Mouse (Mus musculus): Measurements from ENCODE around the gene Mrpl28. TPM values are rescaled to one million over a fixed set of nuclear protein-coding genes. Genes with fewer than 3 reads are reported as not detected.
A peak's percentile ranks its signal among the peaks of the same experiment; 100 is the strongest.

Gene Mrpl28
- polyA plus RNA-seq (2015; fragmentation: Nextera tagmentation; extraction: Ambion mirVana) = 221 and 232 TPM in 2 replicates

DNA sequence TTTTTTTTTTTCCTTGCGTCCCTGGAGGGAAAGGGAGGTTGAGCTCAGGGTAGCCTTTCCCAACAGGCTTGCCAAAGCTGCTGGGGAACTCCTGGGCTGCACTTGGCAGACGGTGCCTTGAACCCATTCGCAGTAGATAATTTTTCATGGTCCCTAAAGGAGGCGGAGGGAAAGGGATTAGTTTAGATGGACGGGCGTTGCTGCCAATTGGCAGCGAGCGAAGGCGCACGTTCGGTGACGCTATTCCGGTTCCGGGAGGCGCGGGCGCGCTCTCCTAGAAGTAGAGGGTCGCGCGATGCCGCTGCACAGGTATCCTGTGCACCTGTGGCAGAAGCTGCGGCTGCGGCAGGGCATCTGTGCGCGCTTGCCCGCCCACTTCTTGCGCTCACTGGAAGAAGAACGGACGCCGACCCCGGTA, at the start of gene Mrpl28:
Gene Mrpl28, plus strand, starts transcription at position 234 of the 418 bp plus-strand sequence.
- peak within 1 kb of the TSS; percentile 95 for H3K9ac ChIP-seq (ENCODE audit: low read length)
- peaks cover 4% of the 10 kb centered on the region for H3K27me3 ChIP-seq (ENCODE audit: control insufficient read depth, insufficient read depth, low read length)
- H3K4me3 ChIP-seq (ENCODE audit: low read length) = peak within 1 kb of the TSS; percentile 100
- peak within 1 kb of the TSS; percentile 42 for H3K27ac ChIP-seq (ENCODE audit: low read length)
- no peaks in the 10 kb centered on the region for H3K9me3 ChIP-seq (replicated peaks; ENCODE audit: control insufficient read depth, low read length)
- H3K36me3 ChIP-seq (ENCODE audit: control insufficient read depth, insufficient read depth) = peaks cover 16% of the 10 kb centered on the region
- peaks cover 14% of the 10 kb centered on the region for H3K4me1 ChIP-seq (ENCODE audit: control insufficient read depth, insufficient read depth, low read length)
- WGBS = under 1% methylated on average over 32 of the region's 32 CpGs
- H3K4me2 ChIP-seq (ENCODE audit: low read depth, low read length) = peak within 1 kb of the TSS; percentile 93
- ATAC-seq (replicated peaks; ENCODE audit: extremely low read depth, insufficient read depth, low FRiP score) = peak; percentile 87

DNA sequence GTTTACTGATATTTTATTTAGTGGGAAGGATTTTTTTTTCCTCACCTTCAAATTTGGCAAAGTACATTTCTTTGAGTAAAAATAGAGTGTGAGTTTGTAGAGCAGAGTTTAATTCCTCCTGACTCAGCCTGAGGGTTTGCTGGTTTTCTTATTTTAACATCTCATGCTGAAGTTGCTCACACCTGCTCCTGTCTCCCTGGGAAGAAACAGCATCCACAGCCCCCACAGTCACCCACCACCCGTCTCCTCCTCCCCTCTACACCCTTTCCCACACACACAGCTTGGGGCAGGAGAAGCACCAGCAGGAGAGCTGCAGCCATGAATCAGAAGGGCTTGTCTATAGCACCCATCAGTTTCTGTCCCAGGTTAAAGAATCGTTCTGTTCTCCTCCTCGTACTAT, 48.1 kb upstream of the Mrpl28 start:
- no peaks in the 10 kb centered on the region for H3K9me3 ChIP-seq (replicated peaks; ENCODE audit: control insufficient read depth, low read length)
- H3K27ac ChIP-seq (ENCODE audit: low read length) = no peak overlapping the region
- H3K4me2 ChIP-seq (ENCODE audit: low read depth, low read length) = no peak overlapping the region
- no peak overlapping the region for H3K4me3 ChIP-seq (ENCODE audit: low read length)
- no peak overlapping the region for H3K9ac ChIP-seq (ENCODE audit: low read length)
- peaks cover 5% of the 10 kb centered on the region; the same call in 1 of the 2 replicates for H3K27me3 ChIP-seq (ENCODE audit: control insufficient read depth, insufficient read depth, low read length)
- ATAC-seq (replicated peaks; ENCODE audit: extremely low read depth, insufficient read depth, low FRiP score) = no peak
- H3K4me1 ChIP-seq (ENCODE audit: control insufficient read depth, insufficient read depth, low read length) = peaks cover under 1% of the 10 kb centered on the region
- no peaks in the 10 kb centered on the region for H3K36me3 ChIP-seq (ENCODE audit: control insufficient read depth, insufficient read depth)
- 51% methylated on average over 3 of the region's 3 CpGs for WGBS

DNA sequence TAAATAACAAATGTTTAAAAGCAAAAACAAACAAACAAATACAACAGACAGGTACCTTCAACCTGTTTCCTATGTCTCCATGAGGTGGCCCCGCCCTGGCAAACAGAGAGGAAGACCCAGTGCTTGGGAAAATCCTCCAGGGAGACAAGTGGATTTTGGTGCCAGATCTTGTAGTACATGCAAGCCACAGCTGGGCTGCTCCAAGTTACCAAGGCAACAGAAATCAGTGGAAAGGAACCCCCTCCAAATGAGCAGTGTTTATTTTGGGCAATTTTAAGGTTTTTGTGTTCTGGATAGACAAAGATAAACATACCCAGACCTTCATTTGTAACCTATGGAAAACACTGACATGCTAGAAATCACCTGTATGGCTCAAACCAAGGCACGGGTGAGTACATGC, 44.4 kb upstream of the Mrpl28 start:
- Histone ChIP-seq H3K36me3 (ENCODE audit: control insufficient read depth, insufficient read depth) (0 out of 2 replicates have a peak, but pooled peaks cover 3% of the 10 kb centered on the region), H3K4me1 (ENCODE audit: control insufficient read depth, insufficient read depth, low read length) (no peaks in the 10 kb centered on the region), H3K27me3 (ENCODE audit: control insufficient read depth, insufficient read depth, low read length) (no peaks in the 10 kb centered on the region), H3K4me3 (ENCODE audit: low read length) (no peak overlapping the region), H3K9ac (ENCODE audit: low read length) (no peak overlapping the region), H3K4me2 (ENCODE audit: low read depth, low read length) (no peak overlapping the region), H3K9me3 (replicated peaks; ENCODE audit: control insufficient read depth, low read length) (no peaks in the 10 kb centered on the region), H3K27ac (ENCODE audit: low read length) (no peak overlapping the region)
- ATAC-seq (replicated peaks; ENCODE audit: extremely low read depth, insufficient read depth, low FRiP score) = no peak
- whole genome bisulfite sequencing = 75% methylated on average over 2 of the region's 2 CpGs

DNA sequence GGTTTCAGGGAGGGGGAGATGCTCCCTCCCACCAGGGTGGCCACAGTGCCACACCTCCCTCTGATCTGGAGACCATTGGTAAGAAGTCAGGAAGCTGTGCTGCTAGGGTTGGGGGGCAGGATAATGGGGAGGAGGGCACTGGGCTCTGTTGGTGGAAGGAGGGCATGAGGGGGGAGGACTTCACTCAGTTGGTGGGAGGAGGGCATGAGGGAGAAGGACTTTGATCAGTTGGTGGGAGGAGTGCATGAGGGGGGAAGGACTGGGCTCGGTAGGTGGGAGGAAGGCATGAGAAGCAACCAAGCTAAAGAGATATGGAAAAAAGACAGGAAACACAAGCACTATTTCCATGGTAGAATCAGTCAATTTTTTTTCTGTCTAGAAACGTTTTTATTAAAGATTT, 42.4 kb upstream of the Mrpl28 start:
- no peak overlapping the region for H3K27ac ChIP-seq (ENCODE audit: low read length)
- no peaks in the 10 kb centered on the region for H3K27me3 ChIP-seq (ENCODE audit: control insufficient read depth, insufficient read depth, low read length)
- WGBS = 26% methylated on average over 2 of the region's 2 CpGs
- no peak for ATAC-seq (replicated peaks; ENCODE audit: extremely low read depth, insufficient read depth, low FRiP score)
- H3K4me2 ChIP-seq (ENCODE audit: low read depth, low read length) = no peak overlapping the region
- no peaks in the 10 kb centered on the region for H3K4me1 ChIP-seq (ENCODE audit: control insufficient read depth, insufficient read depth, low read length)
- no peak overlapping the region for H3K9ac ChIP-seq (ENCODE audit: low read length)
- H3K4me3 ChIP-seq (ENCODE audit: low read length) = no peak overlapping the region
- H3K36me3 ChIP-seq (ENCODE audit: control insufficient read depth, insufficient read depth) = peaks cover 4% of the 10 kb centered on the region; the same call in 1 of the 2 replicates
- H3K9me3 ChIP-seq (replicated peaks; ENCODE audit: control insufficient read depth, low read length) = no peaks in the 10 kb centered on the region

DNA sequence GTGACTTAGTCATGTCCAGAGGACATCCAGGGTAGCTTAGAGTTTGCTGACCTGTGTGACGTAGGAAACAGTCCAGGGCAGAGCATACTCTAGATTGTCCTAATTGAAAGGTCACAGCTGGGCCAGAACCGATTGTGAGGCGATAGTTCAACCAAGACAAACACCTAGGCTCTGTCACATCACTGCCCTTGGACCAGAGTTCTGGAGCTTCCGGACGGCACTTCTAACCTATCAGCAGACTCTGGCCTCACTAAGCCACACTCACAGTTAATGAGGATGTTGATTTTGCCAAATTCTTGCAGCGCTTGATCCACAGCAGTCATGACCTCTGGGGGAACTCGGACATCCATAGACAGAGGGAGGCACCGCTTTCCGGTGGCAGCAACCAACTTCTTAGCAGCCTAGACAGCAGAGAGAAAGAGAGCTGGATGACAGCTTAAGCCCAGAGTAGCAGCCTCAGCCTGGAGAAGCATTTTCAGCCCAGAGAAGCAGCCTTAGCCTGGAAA, 36.2 kb upstream of the Mrpl28 start:
- Histone ChIP-seq H3K4me2 (ENCODE audit: low read depth, low read length) (no peak overlapping the region), H3K27me3 (ENCODE audit: control insufficient read depth, insufficient read depth, low read length) (no peaks in the 10 kb centered on the region), H3K27ac (ENCODE audit: low read length) (no peak overlapping the region), H3K9me3 (replicated peaks; ENCODE audit: control insufficient read depth, low read length) (no peaks in the 10 kb centered on the region), H3K4me1 (ENCODE audit: control insufficient read depth, insufficient read depth, low read length) (peaks cover 7% of the 10 kb centered on the region; the same call in 1 of the 2 replicates), H3K36me3 (ENCODE audit: control insufficient read depth, insufficient read depth) (peaks cover 7% of the 10 kb centered on the region), H3K4me3 (ENCODE audit: low read length) (no peak overlapping the region), H3K9ac (ENCODE audit: low read length) (no peak overlapping the region)
- 88% methylated on average over 9 of the region's 9 CpGs for WGBS
- no peak for ATAC-seq (replicated peaks; ENCODE audit: extremely low read depth, insufficient read depth, low FRiP score)

DNA sequence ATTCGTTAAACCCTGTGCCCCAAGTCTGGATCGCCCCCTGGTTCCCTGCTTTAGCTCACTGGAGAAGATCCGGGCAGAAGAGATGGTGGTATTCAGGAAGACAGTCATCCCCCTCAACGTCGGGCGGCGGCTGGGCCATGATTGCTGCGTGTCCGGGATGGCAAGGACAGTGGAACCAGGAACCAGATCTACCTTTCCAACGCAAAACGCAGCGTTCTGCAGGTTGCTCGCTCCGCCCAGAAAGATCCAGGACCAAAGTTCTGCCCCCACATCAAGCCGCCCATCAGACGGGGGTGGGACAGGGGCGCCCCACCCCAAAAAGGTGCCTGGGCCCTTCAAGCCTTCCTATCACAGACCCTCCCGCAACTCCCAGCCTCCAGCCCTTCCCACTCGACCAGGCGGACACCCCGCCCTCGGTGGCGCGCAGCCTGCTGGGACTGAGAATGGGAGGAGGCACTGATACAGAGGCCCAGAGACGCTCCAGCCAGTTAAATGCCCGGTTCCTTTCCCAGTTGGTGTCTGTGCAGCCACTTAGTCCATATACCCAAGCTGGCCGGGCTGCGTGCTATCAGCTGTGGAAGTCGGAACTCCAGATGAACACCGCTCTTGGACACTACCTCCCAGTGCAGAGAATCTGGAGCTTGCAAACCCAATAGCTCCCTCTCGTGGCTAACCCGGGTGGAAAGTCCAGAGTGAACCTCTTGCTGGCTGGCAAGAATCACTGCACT, 33.2 kb upstream of the Mrpl28 start, which contains the start of gene Decr2:
Gene Decr2, minus strand, starts transcription at position 433 of the 728 bp plus-strand sequence.
- peak within 1 kb of the TSS; percentile 85 for H3K9ac ChIP-seq (ENCODE audit: low read length)
- peaks cover 8% of the 10 kb centered on the region; the same call in 1 of the 2 replicates for H3K4me1 ChIP-seq (ENCODE audit: control insufficient read depth, insufficient read depth, low read length)
- H3K4me2 ChIP-seq (ENCODE audit: low read depth, low read length) = peak within 1 kb of the TSS; percentile 89
- no peaks in the 10 kb centered on the region for H3K9me3 ChIP-seq (replicated peaks; ENCODE audit: control insufficient read depth, low read length)
- H3K27me3 ChIP-seq (ENCODE audit: control insufficient read depth, insufficient read depth, low read length) = no peaks in the 10 kb centered on the region
- peaks cover 8% of the 10 kb centered on the region for H3K36me3 ChIP-seq (ENCODE audit: control insufficient read depth, insufficient read depth)
- peak within 1 kb of the TSS; percentile 77 for H3K4me3 ChIP-seq (ENCODE audit: low read length)
- 1% methylated on average over 32 of the region's 32 CpGs for WGBS
- peak; percentile 89 for ATAC-seq (replicated peaks; ENCODE audit: extremely low read depth, insufficient read depth, low FRiP score)
- H3K27ac ChIP-seq (ENCODE audit: low read length) = peak within 1 kb of the TSS; percentile 89

DNA sequence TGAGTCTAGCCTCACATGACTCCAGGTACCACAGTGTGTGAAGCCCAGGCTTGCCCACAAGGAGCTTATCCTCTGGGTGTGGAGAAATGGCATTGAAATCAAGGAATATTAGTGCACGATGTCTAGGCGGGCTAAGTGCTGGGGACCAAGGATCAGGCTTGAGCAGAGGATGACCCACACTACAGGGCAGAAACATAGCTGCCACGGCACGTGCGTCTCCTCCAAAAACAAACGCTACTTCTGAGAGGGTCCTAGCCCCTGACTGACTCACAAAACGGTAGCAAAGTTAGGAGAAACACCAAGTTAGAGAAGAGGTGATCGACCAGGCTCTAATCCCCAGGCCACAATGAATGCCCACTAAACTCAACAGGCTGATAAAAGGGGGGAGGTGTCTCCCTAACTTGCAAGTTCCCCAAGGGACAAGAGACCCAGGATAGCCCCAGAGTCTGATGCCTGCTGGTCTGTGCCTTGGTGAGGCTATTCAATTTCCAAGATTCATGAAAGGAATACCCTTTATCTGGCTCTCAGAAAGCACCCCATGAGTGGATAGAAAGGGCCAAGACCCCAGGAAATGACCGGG, 28.7 kb upstream of the Mrpl28 start:
- ATAC-seq (replicated peaks; ENCODE audit: extremely low read depth, insufficient read depth, low FRiP score) = no peak; the same call in 1 of the 2 replicates
- Histone ChIP-seq H3K27me3 (ENCODE audit: control insufficient read depth, insufficient read depth, low read length) (no peaks in the 10 kb centered on the region), H3K4me1 (ENCODE audit: control insufficient read depth, insufficient read depth, low read length) (peaks cover 6% of the 10 kb centered on the region), H3K4me2 (ENCODE audit: low read depth, low read length) (peak overlapping the region; percentile 89), H3K9me3 (replicated peaks; ENCODE audit: control insufficient read depth, low read length) (no peaks in the 10 kb centered on the region), H3K9ac (ENCODE audit: low read length) (peak overlapping the region; percentile 88), H3K4me3 (ENCODE audit: low read length) (peak overlapping the region; percentile 76), H3K36me3 (ENCODE audit: control insufficient read depth, insufficient read depth) (peaks cover 4% of the 10 kb centered on the region), H3K27ac (ENCODE audit: low read length) (0 out of 2 replicates have a peak overlapping the region, but pooled peaks have one; percentile 54)
- WGBS = 41% methylated on average over 9 of the region's 9 CpGs

DNA sequence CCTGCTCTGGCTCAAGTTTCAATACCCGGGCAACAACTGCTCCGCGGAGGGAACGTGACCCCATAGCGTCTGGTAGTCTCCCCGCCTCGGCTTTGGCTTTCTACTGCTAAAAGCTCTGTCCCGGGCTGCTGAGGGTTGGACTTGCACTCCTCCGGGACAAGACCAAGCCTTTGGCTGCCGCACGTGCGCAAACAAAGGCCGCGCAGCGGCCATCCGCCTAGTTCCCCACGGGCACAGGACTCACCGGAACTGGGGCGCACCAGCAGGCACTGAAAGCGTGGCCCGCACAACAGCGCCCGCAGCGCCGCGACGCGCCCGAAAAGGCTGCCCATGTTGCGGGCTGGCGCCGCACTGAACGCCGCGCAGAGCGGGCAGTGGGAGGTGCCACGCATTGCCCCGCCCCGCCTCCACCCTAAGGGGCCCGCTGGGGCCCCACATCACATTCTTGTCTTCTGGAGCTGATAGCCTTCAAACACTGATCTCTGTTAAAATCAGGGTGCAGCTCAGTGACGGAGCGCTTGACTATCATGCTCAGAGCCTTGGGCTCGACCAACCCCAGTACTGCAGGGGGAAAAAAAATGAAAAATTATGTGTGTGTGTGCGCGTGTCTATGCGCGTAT, 28.1 kb upstream of the Mrpl28 start, which contains the start of gene Nme4:
Gene Nme4, minus strand, starts transcription at position 482 of the 620 bp plus-strand sequence.
- H3K9ac ChIP-seq (ENCODE audit: low read length) = peak within 1 kb of the TSS; percentile 88
- peak within 1 kb of the TSS; percentile 89 for H3K4me2 ChIP-seq (ENCODE audit: low read depth, low read length)
- ATAC-seq (replicated peaks; ENCODE audit: extremely low read depth, insufficient read depth, low FRiP score) = peak; percentile 79
- 3% methylated on average over 47 of the region's 47 CpGs for WGBS
- peak within 1 kb of the TSS; percentile 54 for H3K27ac ChIP-seq (ENCODE audit: low read length)
- peaks cover 6% of the 10 kb centered on the region for H3K4me1 ChIP-seq (ENCODE audit: control insufficient read depth, insufficient read depth, low read length)
- peaks cover 4% of the 10 kb centered on the region for H3K36me3 ChIP-seq (ENCODE audit: control insufficient read depth, insufficient read depth)
- peak within 1 kb of the TSS; percentile 76 for H3K4me3 ChIP-seq (ENCODE audit: low read length)
- no peaks in the 10 kb centered on the region for H3K9me3 ChIP-seq (replicated peaks; ENCODE audit: control insufficient read depth, low read length)
- no peaks in the 10 kb centered on the region for H3K27me3 ChIP-seq (ENCODE audit: control insufficient read depth, insufficient read depth, low read length)
